Mouse (Mus musculus) frontal cortex, postnatal 36 days (tissue): ENCODE measurements at regions not wholly inside any gene's neighbourhood (a gene's known extent, or its start where the extent isn't known, plus 50 kb on each side); places are given as distances from the start of the nearest gene placed in this dataset.

ENCODE experiments used
- DNase-seq, 2 experiments: peaks; one replicate each; pipeline ENCODE4 v3.0.0; 2022; ENCODE audit warnings: low spot score in 2 of 2

GRCm38 (mm10) chr19:26037270-26037669 is 365.1 kb downstream of the Dmrt2 start:
- DNase-seq = peak in 1 of 2 experiments; percentile 6

GRCm38 (mm10) chr19:26051478-26052215 is 379.4 kb downstream of the Dmrt2 start:
- DNase-seq = no peak

- no peak for DNase-seq
These were observed 387.5 kb downstream of the Dmrt2 start for GRCm38 (mm10) chr19:26059668-26060067.

- DNase-seq = no peak
These were observed 396.3 kb downstream of the Dmrt2 start for GRCm38 (mm10) chr19:26068553-26068952.

GRCm38 (mm10) chr19:26069908-26070307 is 397.7 kb downstream of the Dmrt2 start:
- DNase-seq = no peak

GRCm38 (mm10) chr19:26088318-26088717 is 416.1 kb downstream of the Dmrt2 start:
- no peak for DNase-seq

GRCm38 (mm10) chr19:26091386-26091785 is 419.2 kb downstream of the Dmrt2 start:
- peak; percentile 5 to 8 for DNase-seq

- DNase-seq = no peak
These were observed 421.6 kb downstream of the Dmrt2 start for GRCm38 (mm10) chr19:26093844-26094243.

- no peak for DNase-seq
These were observed 442.1 kb downstream of the Dmrt2 start for GRCm38 (mm10) chr19:26114326-26114725.

- no peak for DNase-seq
These were observed 456.2 kb downstream of the Dmrt2 start for GRCm38 (mm10) chr19:26128423-26128822.

GRCm38 (mm10) chr19:26134385-26134784 is 462.2 kb downstream of the Dmrt2 start:
- DNase-seq = no peak

- DNase-seq = no peak
These were observed 463.3 kb downstream of the Dmrt2 start for GRCm38 (mm10) chr19:26135398-26136104.

GRCm38 (mm10) chr19:26140647-26141046 is 464.2 kb upstream of the Smarca2 start:
- DNase-seq = no peak

GRCm38 (mm10) chr19:26143539-26143938 is 461.3 kb upstream of the Smarca2 start:
- DNase-seq = no peak

- DNase-seq = no peak
These were observed 453.6 kb upstream of the Smarca2 start for GRCm38 (mm10) chr19:26151216-26151615.

- no peak for DNase-seq
These were observed 439.9 kb upstream of the Smarca2 start for GRCm38 (mm10) chr19:26164993-26165392.

GRCm38 (mm10) chr19:26181774-26182173 is 423.1 kb upstream of the Smarca2 start:
- DNase-seq = no peak

- no peak for DNase-seq
These were observed 419.8 kb upstream of the Smarca2 start for GRCm38 (mm10) chr19:26185012-26185411.

GRCm38 (mm10) chr19:26190803-26191202 is 414.0 kb upstream of the Smarca2 start:
- DNase-seq = no peak

GRCm38 (mm10) chr19:26193664-26194063 is 411.2 kb upstream of the Smarca2 start:
- no peak for DNase-seq

- no peak for DNase-seq
These were observed 396.1 kb upstream of the Smarca2 start for GRCm38 (mm10) chr19:26208760-26209159.

- no peak for DNase-seq
These were observed 370.3 kb upstream of the Smarca2 start for GRCm38 (mm10) chr19:26234539-26234938.

GRCm38 (mm10) chr19:26244067-26244466 is 360.8 kb upstream of the Smarca2 start:
- DNase-seq = no peak
